Mouse (Mus musculus) skeletal muscle tissue, adult 2 months (tissue): Measurements from ENCODE around the gene Evc2.
A peak's percentile ranks its signal among the peaks of the same experiment; 100 is the strongest.

ENCODE experiments used
- DNase-seq: peaks from one replicate; pipeline ENCODE4 v3.0.0-alpha.2; 2012; ENCODE audit warnings: low read depth, low spot score

Gene Evc2

DNA sequence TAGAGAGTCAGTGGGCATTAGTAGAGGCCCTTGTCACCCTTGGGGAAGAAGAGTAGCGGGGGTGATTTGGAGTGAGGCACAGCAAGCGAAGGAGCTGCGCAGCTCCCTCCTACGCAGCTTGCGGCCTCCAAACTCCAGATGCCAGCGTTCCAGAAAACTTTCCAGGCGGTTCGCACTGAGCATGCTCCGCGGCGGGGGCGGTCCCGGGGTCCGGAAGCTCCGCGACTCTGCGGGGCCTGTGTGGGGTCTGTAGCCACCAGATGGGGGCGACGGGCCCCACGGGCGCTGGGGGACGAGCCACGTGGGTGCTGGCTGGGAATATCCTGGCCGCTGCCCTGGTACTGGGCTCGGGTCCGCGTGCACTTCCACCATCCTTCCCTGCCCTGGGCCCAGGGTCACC is at the start of gene Evc2:
Gene Evc2 (plus strand): TSS at position 212 of the 400 bp plus-strand sequence.
- peak; percentile 42 for DNase-seq

DNA sequence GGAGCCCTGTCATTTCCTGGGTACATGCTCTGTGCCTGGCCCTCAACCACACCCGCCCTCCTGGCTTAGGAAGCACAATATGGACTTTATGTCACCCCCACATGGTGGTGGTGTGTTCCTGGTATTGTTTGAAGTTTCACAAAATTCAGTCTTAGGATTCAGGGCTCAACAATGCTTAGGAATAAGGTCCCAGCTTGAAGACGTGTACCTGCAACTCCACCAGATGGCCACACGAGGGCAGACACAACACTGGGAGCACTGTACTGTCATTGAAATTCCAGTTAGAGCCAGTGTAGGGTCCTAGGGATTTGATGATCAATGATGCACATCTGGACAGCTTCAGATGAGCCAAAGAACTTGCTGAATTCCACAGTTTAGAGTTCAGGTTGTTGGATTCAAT is 49.1 kb upstream of the Evc2 start:
- DNase-seq, result no peak

DNA sequence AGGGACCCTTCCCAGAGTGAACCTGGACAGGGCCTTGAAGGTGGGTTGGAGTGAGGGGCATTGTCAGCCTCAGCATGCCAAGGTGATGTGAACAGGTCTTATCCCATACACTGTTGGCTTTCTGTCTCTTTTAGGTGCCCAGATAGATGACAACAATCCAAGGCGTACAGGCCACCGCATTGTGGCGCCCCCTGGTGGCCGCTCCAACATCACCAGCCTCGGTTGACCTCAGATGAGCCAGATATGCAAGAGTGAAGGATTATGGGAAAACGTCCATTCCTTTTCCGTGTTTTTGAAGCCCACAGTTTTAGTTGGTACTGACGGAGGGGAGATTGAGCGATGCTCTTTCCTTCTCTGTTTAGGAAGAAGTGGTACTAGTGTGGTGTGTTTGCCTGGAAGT is 47.3 kb upstream of the Evc2 start:
- no peak for DNase-seq

DNA sequence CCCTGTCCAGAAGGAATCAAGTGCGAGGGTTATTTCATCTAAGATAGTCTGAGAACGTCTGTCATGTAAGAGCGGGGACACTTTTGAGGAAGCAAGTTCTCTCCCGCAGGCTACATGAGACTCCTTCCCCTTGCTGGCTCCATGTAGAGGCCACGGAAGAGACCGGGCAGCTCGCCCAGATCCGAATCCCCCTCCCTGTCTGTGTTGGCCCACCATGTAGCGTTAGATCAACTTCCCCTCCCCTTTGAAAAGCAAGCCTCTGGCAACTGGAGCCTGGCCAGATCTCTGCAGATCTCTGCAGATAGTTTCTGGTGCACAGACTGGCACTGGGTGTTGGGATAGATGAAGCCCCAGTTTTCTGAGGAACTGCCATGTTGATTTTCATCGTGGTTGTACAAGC is 41.6 kb upstream of the Evc2 start:
- DNase-seq, result no peak

DNA sequence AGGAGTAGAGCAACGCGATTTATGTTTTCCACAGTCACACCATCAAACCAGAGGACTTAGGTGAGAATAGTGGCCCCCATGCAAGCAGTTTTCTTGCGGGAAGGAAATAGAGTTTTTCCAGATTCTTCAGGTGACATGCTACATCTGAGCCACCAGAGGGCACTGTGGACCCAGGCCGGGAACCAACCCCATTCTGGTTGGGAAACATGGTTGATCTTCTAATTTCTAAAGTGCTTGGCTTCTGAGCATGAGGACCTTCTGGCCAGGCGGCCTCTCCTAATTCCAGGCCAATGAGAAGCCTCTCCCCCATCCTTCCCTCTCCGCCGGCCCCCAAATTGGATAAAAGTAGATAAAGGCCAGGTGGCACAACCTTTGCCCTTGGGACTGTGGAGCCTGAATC is 39.9 kb upstream of the Evc2 start:
- DNase-seq, result peak; percentile 19

DNA sequence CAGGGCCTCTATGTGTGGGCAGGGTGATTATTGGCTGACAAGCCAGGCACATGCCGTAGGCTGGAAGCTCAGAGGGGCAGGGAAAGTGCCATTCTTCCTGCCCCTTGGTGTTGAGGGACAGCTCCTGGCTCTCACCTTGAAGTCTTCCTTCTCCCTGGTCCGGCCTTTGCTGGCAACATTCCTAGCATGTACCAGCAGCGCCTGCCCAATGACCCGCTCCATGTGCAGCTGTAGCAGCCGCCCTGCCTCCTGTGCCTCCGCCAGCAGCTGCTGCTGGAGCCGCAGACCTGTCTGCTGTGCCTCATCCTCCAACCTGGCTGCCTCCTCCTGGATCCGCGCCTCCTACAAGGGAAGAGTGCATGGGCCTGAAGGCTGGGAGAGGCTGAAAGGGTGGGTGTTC is 28.3 kb upstream of the Evc2 start:
- DNase-seq, result no peak

DNA sequence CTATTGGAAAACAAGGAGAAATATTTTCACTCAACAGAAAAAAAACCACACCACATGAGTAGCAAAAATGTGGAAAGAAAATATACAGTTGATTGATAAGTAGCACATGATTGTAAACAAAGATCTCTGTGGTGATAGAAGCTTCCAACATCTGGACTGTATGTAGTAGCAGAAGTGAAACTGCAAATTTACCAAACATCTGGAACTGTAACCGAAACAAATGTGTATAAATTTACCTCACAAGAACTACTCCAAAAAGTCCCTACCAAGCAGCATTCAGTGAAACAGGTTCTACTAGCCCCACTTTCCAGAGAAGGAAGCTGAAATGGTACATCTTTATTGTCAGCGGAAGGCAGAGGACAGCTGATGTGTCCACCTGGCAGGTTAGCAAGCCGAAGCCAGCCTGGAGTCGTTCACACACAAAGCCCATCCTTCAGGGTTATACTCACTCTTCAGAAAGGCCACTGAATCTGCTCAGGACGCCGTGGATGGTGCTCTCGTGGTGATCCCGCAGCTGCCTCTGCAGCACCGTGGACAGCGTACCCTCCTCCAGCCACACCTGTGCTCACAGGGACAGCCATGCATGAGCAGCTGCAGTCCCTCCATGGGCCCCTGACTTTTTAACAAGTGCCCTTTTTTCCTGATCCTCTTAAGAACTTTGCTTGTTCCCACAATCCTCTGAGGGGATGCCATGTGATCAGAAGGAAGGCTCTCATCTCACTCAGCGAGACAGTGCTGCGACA is 25.1 kb upstream of the Evc2 start:
- no peak for DNase-seq

DNA sequence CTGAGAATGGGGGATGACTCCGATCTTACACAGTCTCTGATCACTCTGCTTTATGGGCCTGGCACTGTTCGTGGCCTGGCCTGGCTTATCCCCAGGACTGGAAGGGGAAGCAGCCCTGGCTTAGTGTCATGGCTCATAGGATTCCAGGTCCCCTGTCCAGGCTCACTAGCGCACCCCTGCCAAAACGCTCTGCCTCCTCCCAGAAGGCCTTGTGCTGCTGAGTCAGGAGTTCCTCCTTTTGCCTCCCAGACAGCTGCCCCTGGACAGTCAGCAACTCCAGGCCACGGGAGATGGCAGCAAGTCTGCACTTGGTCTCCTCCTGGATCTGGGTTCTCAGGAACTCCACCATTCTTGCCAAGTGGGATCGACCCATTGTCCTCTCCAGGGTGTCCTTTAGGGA is 19.6 kb upstream of the Evc2 start:
- peak; percentile 71 for DNase-seq

DNA sequence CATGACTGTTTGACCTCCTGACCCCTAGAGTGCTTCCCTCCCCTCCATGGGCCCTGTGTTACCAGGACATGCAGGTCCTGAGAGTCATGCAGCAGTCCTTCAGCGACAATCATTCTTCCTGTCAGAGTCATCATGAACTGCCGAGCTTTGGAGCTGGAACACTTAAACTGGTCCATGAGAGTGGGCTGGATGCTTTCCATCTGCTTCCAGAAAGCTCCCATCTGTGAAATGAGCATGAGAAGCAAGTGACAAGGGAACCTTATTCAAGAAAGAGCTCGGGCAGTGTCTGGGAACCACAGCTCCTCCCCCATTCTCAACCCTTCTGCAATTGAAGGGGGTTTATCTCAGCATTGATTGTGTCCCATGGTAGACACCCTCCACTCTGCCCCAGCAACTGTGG is 18.1 kb upstream of the Evc2 start:
- DNase-seq, result no peak

DNA sequence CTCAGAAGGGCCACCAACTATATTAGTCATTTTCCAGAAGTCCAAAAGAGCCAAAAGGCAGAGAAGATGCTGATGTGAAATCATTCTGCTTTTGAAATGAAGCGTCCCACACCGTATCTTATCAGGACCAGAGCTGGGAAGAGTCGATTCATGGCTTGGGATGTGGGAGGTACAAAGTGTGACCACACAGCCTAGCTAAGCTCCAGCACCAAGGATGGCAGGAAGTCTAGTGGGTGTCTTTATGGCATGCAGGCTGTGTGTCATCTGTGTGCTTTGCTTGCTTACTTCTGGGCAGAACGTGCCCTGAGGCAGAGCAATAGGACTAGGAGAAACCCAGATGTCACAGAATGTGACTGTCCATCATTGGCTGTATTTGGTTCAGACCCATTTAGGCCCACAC is 17.5 kb upstream of the Evc2 start:
- DNase-seq, result no peak

DNA sequence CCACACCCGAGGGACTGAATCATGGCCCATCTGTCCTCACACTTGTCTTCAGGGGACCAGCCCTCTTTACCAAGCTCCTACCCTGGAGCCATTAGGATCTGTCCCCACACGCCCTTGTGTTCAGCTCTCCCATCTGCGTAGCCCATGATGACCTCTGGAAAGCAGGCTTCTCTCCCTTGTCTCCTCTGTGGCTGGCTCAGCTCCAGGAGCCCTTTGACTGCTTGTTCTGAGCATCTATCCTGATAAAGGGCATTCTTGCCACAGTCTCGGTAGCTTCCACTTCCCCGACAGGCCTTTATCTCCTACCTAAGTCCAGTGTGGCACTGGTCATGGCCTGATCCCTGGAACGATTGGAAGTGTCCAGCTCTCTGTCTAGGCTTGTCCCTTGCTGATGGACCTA is 11.6 kb upstream of the Evc2 start:
- DNase-seq, result no peak

DNA sequence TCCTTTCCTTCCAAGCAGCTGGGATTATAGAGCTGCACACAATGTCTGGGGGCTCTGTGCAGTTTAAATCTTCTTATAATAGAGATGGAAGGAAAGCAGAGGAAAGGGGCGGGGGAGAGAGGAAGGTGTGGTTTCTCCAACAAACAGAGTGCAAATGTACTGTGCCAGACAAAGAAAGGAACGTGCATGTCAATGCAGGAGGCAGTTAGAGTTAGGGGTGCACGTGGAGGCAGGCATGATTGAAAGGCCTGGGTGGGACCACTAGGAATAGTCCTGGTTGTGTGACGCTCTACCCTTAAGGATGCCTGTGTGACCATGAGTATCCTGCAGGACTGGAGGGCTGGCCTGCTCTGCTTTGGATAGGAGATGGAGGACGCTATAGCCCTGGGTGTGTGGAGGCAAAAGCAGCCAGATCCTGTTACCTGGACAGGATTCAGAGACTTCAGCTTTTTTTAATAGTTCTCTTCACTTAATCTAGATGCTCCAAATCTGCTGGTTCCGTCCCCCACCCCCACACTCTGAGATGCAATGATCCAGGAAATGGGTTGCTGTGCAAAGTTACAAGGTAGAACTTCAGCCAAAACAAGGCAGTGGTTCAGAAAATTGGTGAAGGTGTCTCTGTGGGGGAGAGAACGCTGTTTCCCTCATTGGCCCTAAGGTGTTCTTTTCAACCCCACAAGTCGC is 7.7 kb upstream of the Evc2 start:
- DNase-seq, result no peak

DNA sequence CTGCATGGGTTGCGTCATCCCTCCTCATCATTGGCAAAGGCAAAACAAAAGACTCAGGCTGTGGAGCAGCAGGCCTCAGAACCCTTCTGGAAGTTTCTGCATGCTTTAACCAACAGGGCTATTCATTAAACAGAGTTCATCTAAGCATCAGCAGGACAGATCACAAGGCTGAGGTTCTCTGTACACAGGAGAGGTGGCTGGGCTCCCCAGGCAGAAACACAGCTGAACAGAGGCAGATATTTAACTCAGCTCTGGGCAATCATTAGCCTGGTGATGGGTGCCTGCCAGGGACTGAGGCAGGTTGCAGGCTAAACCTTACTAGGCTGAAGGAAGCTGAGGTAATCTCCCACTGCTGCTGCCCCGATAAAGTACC is 7.2 kb upstream of the Evc2 start:
- no peak for DNase-seq

DNA sequence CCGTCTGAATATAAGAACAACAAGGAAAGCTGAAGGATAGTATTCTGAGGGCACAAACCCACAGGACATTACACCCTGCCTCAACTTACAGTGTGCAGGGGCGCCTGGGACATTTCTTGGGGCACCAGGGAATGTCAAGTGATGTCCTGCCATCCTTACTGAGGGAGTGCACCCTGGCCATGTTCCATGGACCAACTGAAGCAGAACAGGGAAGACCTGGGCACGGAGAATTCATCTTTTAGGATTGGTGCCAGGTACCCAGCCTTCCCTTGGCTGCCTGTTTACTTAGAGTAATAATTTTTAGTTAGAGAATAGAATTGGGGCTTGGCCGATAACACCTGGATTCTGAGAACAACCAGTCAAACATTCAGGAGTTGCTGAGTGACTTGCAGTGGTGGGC is 6.2 kb upstream of the Evc2 start:
- no peak for DNase-seq

DNA sequence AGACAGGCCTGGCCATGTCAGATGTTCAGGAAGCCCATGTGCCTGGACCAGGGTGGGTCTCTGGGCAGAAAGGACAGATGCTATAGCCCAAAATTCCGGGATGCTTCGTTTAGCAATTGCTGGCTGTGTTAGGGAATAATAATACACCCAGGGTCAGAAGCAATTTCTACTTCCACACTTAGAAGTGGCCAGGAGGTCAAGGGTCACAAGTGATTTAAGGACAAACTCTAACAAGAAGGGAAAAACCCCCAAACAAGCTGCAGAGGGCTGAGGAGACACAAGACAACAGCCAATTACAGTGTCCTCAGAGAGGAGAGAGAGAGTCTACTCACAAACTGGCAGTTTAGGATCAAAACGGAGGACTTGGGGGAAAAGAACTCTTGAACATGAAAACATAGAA is 3.2 kb upstream of the Evc2 start:
- DNase-seq, result no peak

DNA sequence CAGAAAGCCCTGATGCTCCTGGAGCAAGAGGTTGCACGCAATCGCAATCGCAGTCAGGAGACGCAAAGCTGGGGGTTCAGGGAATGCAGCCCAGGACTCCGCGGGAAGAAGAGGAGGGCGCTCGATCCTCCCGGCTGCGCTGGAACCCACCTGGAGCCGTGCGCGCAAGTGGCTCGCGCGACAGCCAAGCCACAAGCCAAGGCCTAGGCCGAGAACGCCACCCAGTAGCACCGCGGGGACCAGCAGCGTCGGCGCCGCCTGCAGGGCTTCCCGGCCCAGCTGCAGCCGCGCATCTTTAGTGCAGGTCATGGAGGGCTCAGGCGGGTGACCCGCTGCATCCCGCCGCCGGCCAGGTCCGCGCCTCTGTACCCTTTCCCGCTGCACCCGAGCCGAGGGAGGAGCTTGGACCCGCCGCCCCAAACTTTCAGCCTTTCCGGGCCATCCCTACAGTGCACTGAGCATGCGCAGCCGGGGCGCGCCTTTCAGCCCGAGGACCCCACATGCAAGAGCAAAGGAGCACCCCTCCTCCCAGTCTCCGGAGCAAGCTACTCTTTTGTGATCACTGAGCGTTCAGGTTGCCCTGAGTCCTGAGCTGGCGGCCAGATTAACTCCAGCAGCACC is 1.7 kb upstream of the Evc2 start, which contains the start of gene Evc:
Gene Evc (minus strand): TSS at position 410 of the 621 bp plus-strand sequence.
- DNase-seq, result peak; percentile 40

DNA sequence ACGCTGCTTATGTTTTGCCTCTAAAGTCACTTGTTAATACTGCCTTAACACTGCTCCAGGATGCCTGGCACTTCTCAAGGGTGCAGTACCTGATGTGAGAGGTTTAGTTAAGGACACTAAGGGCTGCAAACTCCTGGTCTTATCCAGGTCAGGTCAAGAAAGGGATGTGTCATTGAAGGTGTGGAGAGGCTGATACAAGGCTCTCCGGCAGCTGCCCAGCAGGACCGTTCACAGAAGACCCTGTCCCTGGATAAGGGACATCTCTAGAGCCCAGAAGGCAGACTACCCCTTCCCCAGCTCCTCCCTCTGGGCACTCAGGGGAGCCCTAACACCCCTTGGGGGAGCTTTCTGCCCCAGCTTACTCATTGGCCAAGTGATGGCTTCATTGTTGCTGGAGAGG is 603 bp upstream of the Evc2 start:
- no peak for DNase-seq

DNA sequence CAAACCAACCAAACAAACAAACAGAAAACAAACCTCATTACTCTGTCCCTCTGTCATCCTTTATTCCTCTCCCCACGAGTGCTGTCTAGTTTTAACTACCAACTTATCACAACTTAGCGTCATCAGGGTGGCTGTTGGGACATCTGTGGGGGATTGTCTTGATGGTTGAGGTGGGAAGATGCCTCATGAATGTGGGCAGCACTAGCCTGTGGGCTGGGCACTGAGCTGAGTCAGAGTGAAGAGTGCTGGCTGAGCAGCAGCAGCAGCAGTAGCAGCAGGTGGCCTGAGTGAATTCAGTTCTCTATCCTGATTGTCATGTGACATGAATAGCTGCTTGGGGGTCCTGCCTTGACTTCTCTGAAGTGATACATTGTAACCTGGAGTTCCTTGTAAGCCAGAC is 5.7 kb downstream of the Evc2 start:
- no peak for DNase-seq

DNA sequence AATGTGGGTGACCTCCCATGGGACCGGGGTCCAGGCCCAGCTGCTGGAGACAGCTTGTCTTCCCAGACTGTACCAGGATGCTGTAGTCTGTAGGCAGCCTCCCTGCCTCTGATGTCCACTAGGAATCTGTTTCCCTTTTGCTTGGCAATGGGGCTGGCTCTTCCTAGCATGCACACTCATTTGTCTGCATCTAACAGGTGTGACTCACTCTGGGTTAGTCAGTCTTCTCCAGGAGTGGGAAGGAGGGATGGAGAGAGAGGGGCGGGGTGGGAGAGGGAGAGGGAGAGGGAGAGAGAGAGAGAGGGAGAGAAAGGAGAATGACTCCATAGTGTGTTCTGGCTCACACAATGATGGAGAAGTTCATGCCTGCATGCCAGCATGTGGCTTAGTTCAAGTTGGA is 13.5 kb downstream of the Evc2 start:
- DNase-seq, result no peak

DNA sequence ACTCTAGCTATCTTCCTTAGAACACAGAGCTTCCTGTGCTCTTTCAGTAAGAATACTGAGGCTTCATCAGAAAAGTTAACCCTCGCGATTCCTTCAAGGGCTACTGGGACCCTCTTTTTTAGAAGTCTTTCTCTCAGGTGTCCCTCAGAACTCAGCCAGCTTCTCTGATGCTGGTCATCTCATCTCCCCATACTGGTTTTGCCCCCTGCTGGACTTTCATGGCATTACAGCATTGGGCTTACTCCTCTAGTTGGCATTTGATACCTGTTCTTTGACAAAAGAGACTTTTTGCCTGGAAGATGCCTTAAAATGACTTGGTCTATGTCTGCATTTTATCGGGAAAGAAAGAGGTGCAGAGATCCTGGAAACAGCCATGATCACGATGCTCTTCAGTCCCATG is 16.1 kb downstream of the Evc2 start:
- DNase-seq, result peak; percentile 25

DNA sequence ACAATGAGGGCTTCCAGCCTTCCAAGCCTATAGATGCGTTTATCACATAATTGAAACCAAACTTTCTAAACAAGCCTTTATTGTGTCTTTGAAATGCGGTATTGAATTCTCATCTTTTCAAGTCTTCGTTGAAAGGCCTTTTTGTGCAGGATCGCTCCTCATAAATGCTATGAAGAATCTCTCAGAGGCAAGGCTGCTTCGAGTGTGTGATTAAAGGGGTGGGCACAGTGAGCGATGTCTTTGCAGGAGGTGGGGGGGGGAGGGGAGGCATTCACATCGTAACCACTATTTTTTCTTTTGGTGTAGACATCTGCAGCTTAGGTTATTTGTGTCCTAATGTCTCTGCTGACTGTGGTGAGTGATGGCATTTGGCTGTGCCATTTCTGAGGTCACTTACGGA is 17.7 kb downstream of the Evc2 start:
- no peak for DNase-seq

DNA sequence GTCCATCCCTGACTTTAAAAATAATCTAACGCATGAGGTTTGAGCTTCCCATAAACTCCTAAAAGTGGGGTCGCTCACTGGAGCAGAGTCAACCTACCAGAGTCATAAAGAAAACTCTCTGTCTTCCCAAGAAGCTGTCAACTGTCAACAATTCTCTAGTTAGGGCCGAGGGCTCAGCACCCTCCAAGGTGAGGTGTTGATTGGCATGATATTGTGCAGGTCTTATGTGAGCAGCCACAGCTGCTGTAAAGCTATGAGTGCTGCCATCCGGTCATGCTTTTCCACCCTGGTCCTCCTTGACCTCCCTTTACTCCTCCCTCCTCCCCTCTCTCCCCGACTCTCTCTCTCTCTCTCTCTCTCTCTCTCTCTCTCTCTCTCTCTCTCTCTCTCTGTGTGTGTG is 24.3 kb downstream of the Evc2 start:
- DNase-seq, result no peak

DNA sequence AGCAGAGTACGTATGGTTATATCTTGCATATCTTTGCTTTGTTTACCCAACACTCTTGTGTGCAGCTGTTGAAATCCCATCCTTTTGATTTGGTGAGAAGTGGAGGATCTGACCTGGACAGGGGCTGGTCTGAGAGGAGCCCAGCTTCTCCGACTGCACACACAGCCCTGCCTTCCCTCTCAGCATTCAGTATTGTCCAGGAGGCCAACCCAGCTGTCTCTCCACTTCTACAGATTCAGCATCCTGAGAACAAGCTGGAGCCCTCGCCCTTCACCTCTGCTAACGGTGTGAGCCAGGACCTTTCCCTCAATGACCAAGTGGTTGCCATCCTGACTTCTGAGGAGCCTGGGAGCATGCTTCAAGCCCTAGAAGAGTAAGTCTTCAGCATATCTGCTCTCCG is 25.0 kb downstream of the Evc2 start:
- no peak for DNase-seq
